Mouse (Mus musculus) spleen, postnatal 14 days (tissue): ENCODE results near the gene Cmtm4.

Experiments used
- DNase-seq, 2 experiments: peaks; one replicate each; pipeline ENCODE4 v3.0.0; 2021 to 2022; ENCODE audit warnings: low spot score in 2 of 2

Cmtm4 gene

GRCm38 (mm10) chr8:104411468-104411867 lies 15.9 kb upstream of the Cmtm4 start:
- DNase-seq: no peak

- no peak for DNase-seq
Measured at GRCm38 (mm10) chr8:104410628-104411273, 15.1 kb upstream of the Cmtm4 start.

- no peak for DNase-seq
Measured at GRCm38 (mm10) chr8:104408328-104409110, 12.9 kb upstream of the Cmtm4 start.

GRCm38 (mm10) chr8:104406340-104407128 lies 10.9 kb upstream of the Cmtm4 start:
- no peak for DNase-seq

- no peak for DNase-seq
Measured at GRCm38 (mm10) chr8:104405430-104406187, 10.0 kb upstream of the Cmtm4 start.

- no peak for DNase-seq
Measured at GRCm38 (mm10) chr8:104403596-104403995, 8.0 kb upstream of the Cmtm4 start.

- DNase-seq: no peak
Measured at GRCm38 (mm10) chr8:104394801-104395702, 555 bp downstream of the Cmtm4 start.

GRCm38 (mm10) chr8:104393767-104394166 lies 1.8 kb downstream of the Cmtm4 start:
- DNase-seq: no peak

GRCm38 (mm10) chr8:104393139-104393538 lies 2.5 kb downstream of the Cmtm4 start:
- DNase-seq: no peak

GRCm38 (mm10) chr8:104390245-104390644 lies 5.4 kb downstream of the Cmtm4 start:
- no peak for DNase-seq

- no peak for DNase-seq
Measured at GRCm38 (mm10) chr8:104387980-104388379, 7.6 kb downstream of the Cmtm4 start.

GRCm38 (mm10) chr8:104387501-104387900 lies 8.1 kb downstream of the Cmtm4 start:
- DNase-seq: no peak

GRCm38 (mm10) chr8:104386693-104387092 lies 8.9 kb downstream of the Cmtm4 start:
- DNase-seq: no peak

- no peak for DNase-seq
Measured at GRCm38 (mm10) chr8:104383977-104384376, 11.6 kb downstream of the Cmtm4 start.

GRCm38 (mm10) chr8:104383296-104383695 lies 12.3 kb downstream of the Cmtm4 start:
- DNase-seq: no peak

GRCm38 (mm10) chr8:104380961-104381411 lies 14.6 kb downstream of the Cmtm4 start:
- DNase-seq: no peak

- DNase-seq: no peak
Measured at GRCm38 (mm10) chr8:104380269-104380668, 15.3 kb downstream of the Cmtm4 start.

- DNase-seq: no peak
Measured at GRCm38 (mm10) chr8:104379301-104379836, 16.2 kb downstream of the Cmtm4 start.

GRCm38 (mm10) chr8:104376669-104377068 lies 18.9 kb downstream of the Cmtm4 start:
- DNase-seq: no peak

- DNase-seq: no peak
Measured at GRCm38 (mm10) chr8:104375959-104376358, 19.6 kb downstream of the Cmtm4 start.
